Mouse (Mus musculus) myocyte (in vitro differentiated cells): ENCODE results near the gene Dab1.

Experiments used
- CEBPB ChIP-seq: IDR thresholded peaks from 2 replicates; pipeline ENCODE4 v1.6.1; 2011; ENCODE audit warnings: mild to moderate bottlenecking, moderate library complexity; ENCODE audit not compliant: poor library complexity, insufficient read depth, severe bottlenecking
- E2F4 ChIP-seq: IDR thresholded peaks from one replicate; pipeline ENCODE4 v1.6.1; 2011; ENCODE audit warnings: mild to moderate bottlenecking, control low read depth, moderate library complexity; ENCODE audit not compliant: insufficient read depth
- MAX ChIP-seq: IDR thresholded peaks from one replicate; pipeline ENCODE4 v1.6.1; 2011; ENCODE audit warnings: low read depth, mild to moderate bottlenecking, control low read depth
- MYOD1 ChIP-seq, 3 experiments: IDR thresholded peaks; one replicate each; pipeline ENCODE4 v1.6.1; 2011; ENCODE audit warnings: control low read depth in 2 of 3, low read depth in 2 of 3, mild to moderate bottlenecking in 2 of 3, moderate library complexity in 1 of 3; ENCODE audit not compliant: insufficient read length in 2 of 3, control insufficient read depth in 1 of 3
- MYOG ChIP-seq, 3 experiments: IDR thresholded peaks; one replicate each; pipeline ENCODE4 v1.6.1; 2011; ENCODE audit warnings: control low read depth in 2 of 3, low read depth in 2 of 3, mild to moderate bottlenecking in 2 of 3; ENCODE audit not compliant: insufficient read length in 2 of 3, control insufficient read depth in 1 of 3, insufficient read depth in 1 of 3
- POLR2A ChIP-seq: IDR thresholded peaks from one replicate; pipeline ENCODE4 v1.6.1; 2011; ENCODE audit warnings: low read depth, mild to moderate bottlenecking, control low read depth, moderate library complexity; ENCODE audit not compliant: insufficient read length
- POLR2AphosphoS2 ChIP-seq: IDR thresholded peaks from one replicate; pipeline ENCODE4 v1.6.1; 2011; ENCODE audit warnings: low read depth, control low read depth; ENCODE audit not compliant: insufficient read length
- REST ChIP-seq: IDR thresholded peaks from one replicate; pipeline ENCODE4 v1.6.1; 2011; ENCODE audit warnings: mild to moderate bottlenecking, control low read depth, moderate library complexity; ENCODE audit not compliant: insufficient read depth, insufficient read length
- SRF ChIP-seq: IDR thresholded peaks from one replicate; pipeline ENCODE4 v1.6.1; 2011; ENCODE audit warnings: low read depth; ENCODE audit not compliant: control insufficient read depth, insufficient read length
- TCF12 ChIP-seq: IDR thresholded peaks from one replicate; pipeline ENCODE4 v1.6.1; 2011; ENCODE audit warnings: mild to moderate bottlenecking, control low read depth; ENCODE audit not compliant: poor library complexity, insufficient read depth, severe bottlenecking
- TCF3 ChIP-seq: IDR thresholded peaks from one replicate; pipeline ENCODE4 v1.6.1; 2011; ENCODE audit warnings: low read depth, control low read depth; ENCODE audit not compliant: insufficient read length
- USF1 ChIP-seq: IDR thresholded peaks from one replicate; pipeline ENCODE4 v1.6.1; 2011; ENCODE audit warnings: low read depth, mild to moderate bottlenecking, control low read depth, moderate library complexity

GRCm38 (mm10) chr4:104461106-104462011 is 842.2 kb downstream of the Dab1 start:
- no peak for TF ChIP-seq POLR2A
- TF ChIP-seq E2F4: no peak
- TF ChIP-seq MAX: no peak
- TF ChIP-seq SRF: no peak
- no peak for TF ChIP-seq TCF12
- no peak for TF ChIP-seq USF1
- no peak for TF ChIP-seq MYOG (IDR thresholded peaks at IDR 0.05; ENCODE audit: control insufficient read depth in 1 of 3, insufficient read depth in 1 of 3, insufficient read length in 2 of 3, low read depth in 2 of 3)
- TF ChIP-seq CEBPB: no peak
- no peak for TF ChIP-seq POLR2AphosphoS2
- no peak for TF ChIP-seq MYOD1 (IDR thresholded peaks at IDR 0.05; ENCODE audit: control insufficient read depth in 1 of 3, insufficient read length in 2 of 3, low read depth in 2 of 3)
- TF ChIP-seq TCF3: no peak
- TF ChIP-seq REST: no peak
